Mouse (Mus musculus): ENCODE measurements around the gene Myt1l. TPM values are rescaled to one million over a fixed set of nuclear protein-coding genes. Genes with fewer than 3 reads are reported as not detected.

Myt1l gene
- polyA plus RNA-seq (2012; ENCODE audit: low replicate concordance), result not detected in 2 replicates

GRCm38 (mm10) chr12:29528031-29528771 lies at the start of gene Myt1l:
TSS of gene Myt1l (plus strand) at chr12:29528384.

GRCm38 (mm10) chr12:29937308-29937707 lies 409.1 kb downstream of the Myt1l start, which contains the start of gene Pxdn:
TSS of gene Pxdn (plus strand) at chr12:29937608.

Measured in hematopoietic multipotent progenitor cell, adult 10-12 weeks (in vitro differentiated cells).